11 mouse cellular contexts compared by ENCODE assay signal in the genomic region with DNA sequence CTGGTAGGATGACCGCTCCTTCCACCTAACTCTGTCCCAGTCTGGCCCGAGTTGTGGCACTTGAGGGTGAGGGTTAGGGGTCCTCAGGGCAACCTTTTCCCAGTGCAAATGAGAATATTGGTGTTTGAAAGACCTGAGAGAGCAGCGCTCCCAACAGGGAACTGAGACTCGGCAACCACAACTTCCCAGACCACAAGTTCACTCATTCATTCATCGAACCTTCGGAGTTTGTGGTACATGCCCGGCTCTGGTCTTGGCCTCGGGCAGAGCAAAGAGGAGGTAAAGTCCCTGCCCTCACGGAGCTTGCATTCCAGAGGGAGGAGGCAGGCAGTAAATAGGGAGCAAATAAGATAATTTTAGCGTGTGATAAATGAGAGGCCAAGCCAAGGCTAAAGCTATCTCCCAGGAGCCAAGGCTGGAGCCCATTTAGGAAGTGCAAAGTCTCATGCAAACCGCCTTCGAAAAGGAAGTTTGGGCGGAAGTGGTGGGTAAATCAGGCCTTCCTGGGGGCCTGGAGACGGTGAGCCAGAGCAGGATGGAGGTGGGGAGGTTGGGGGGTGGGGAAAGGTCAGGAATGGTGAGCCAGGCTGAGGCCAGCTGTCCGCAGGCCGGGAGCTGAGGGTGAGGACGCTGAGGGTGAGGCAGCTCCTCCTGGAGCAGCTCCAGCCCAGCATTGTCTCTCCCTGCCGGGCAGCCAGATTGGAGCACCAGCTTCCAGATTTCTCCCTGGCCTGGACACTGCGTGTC. TPM values are rescaled to one million over a fixed set of nuclear protein-coding genes. Genes with fewer than 3 reads are reported as not detected.
DNase-seq lines count a peak whose midpoint lies in the region; ATAC-seq and TF ChIP-seq lines count a peak whose summit lies in the region.
"Had no signal": no experiment of that assay in that cellular context is flagged by ENCODE, and none has a peak within 500 bp of the region (broad histone marks: within the 10 kb centered on the region; RNA-seq: fewer than 3 reads in every experiment).

No protein-coding gene starts in this region.

- no peak for TF ChIP-seq EP300 in heart, adult 2 months (IDR thresholded peaks at IDR 0.05; ENCODE audit: insufficient read depth, low read depth, low read length)
- TF ChIP-seq EP300 in liver, postnatal 0 days (IDR thresholded peaks at IDR 0.05; ENCODE audit: low read depth), result no peak

- TF ChIP-seq CTCF in heart, adult 2 months (IDR thresholded peaks at IDR 0.05), result no peak
- no peak for TF ChIP-seq CTCF in liver, postnatal 0 days (IDR thresholded peaks at IDR 0.05; ENCODE audit: low read depth)

- H3K4me3 ChIP-seq in heart, adult 2 months, result no peak overlapping the region
- H3K4me3 ChIP-seq in liver, postnatal 0 days (ENCODE audit: low read depth, low read length), result no peak overlapping the region
- no peak overlapping the region for H3K4me3 ChIP-seq in embryonic facial prominence, embryonic 10.5 days
- H3K4me3 ChIP-seq: midbrain, embryonic 13.5 days had no signal

- no peaks in the 10 kb centered on the region for H3K9me3 ChIP-seq in liver, postnatal 0 days (ENCODE audit: low read length)
- no peaks in the 10 kb centered on the region for H3K9me3 ChIP-seq in embryonic facial prominence, embryonic 10.5 days
- H3K9me3 ChIP-seq: midbrain, embryonic 13.5 days had no signal

- peak in 1 of 2 experiments; percentile 43 for DNase-seq in heart, adult 2 months
- DNase-seq in heart, adult 9 months (ENCODE audit: low spot score in 2 of 2), result no peak
- peak; percentile 16 for DNase-seq in T-cell, adult 2 months (ENCODE audit: low spot score)
- peak; percentile 70 for DNase-seq in cerebellum, adult 9-10 months
- no peak for DNase-seq in liver, postnatal 0 days
- DNase-seq in layer of hippocampus, adult 18-20 months (ENCODE audit: low spot score in 2 of 2), result no peak
- no peak for DNase-seq in embryonic facial prominence, embryonic 10.5 days (ENCODE audit: low spot score)
- DNase-seq: layer of hippocampus, adult 9-11 months had no signal

- H3K27ac ChIP-seq in heart, adult 2 months, result 0 out of 2 replicates have a peak overlapping the region, but pooled peaks have one; percentile 9
- no peak overlapping the region for H3K27ac ChIP-seq in liver, postnatal 0 days (ENCODE audit: low read depth)
- H3K27ac ChIP-seq in embryonic facial prominence, embryonic 10.5 days (replicated peaks), result no peak overlapping the region
- H3K27ac ChIP-seq: midbrain, embryonic 13.5 days had no signal

- ATAC-seq in liver, postnatal 0 days, result no peak
- no peak for ATAC-seq in erythroid progenitor cell, adult 5-6 weeks (replicated peaks; ENCODE audit: low FRiP score, poor library complexity, severe bottlenecking)
- ATAC-seq: midbrain, embryonic 13.5 days had no signal

- H3K4me1 ChIP-seq in heart, adult 2 months (ENCODE audit: control insufficient read depth, insufficient read depth, low read length), result peaks cover 4% of the 10 kb centered on the region; the same call in 1 of the 2 replicates
- peaks cover 6% of the 10 kb centered on the region for H3K4me1 ChIP-seq in liver, postnatal 0 days (ENCODE audit: insufficient read depth)
- peaks cover 14% of the 10 kb centered on the region for H3K4me1 ChIP-seq in embryonic facial prominence, embryonic 10.5 days
- H3K4me1 ChIP-seq: midbrain, embryonic 13.5 days had no signal

- no peaks in the 10 kb centered on the region for H3K79me2 ChIP-seq in heart, adult 2 months (replicated peaks; ENCODE audit: control insufficient read depth, insufficient read depth, low read length)

- H3K36me3 ChIP-seq in heart, adult 2 months (ENCODE audit: control insufficient read depth, insufficient read depth, low read length), result no peaks in the 10 kb centered on the region
- H3K36me3 ChIP-seq in liver, postnatal 0 days (replicated peaks; ENCODE audit: insufficient read depth, low read length), result no peaks in the 10 kb centered on the region
- H3K36me3 ChIP-seq in embryonic facial prominence, embryonic 10.5 days (replicated peaks), result no peaks in the 10 kb centered on the region
- H3K36me3 ChIP-seq: midbrain, embryonic 13.5 days had no signal

- TF ChIP-seq POLR2A in heart, adult 2 months (IDR thresholded peaks at IDR 0.05; ENCODE audit: insufficient read depth, low read depth, low read length), result no peak

- intact Hi-C loops in heart, adult 2 months (cut with DNase I), result no loop called here

- H3K9ac ChIP-seq in heart, adult 2 months (ENCODE audit: low read depth, low read length), result no peak overlapping the region
- H3K9ac ChIP-seq in liver, postnatal 0 days (replicated peaks), result no peak overlapping the region
- H3K9ac ChIP-seq: midbrain, embryonic 13.5 days had no signal

- no peaks in the 10 kb centered on the region for H3K27me3 ChIP-seq in heart, adult 2 months (ENCODE audit: control insufficient read depth, insufficient read depth, low read length)
- no peaks in the 10 kb centered on the region for H3K27me3 ChIP-seq in liver, postnatal 0 days (ENCODE audit: insufficient read depth, low read length)
- no peaks in the 10 kb centered on the region for H3K27me3 ChIP-seq in embryonic facial prominence, embryonic 10.5 days (replicated peaks; ENCODE audit: low read depth, poor library complexity, severe bottlenecking)
- H3K27me3 ChIP-seq: midbrain, embryonic 13.5 days had no signal

- 32% methylated on average over 19 of the region's 19 CpGs for WGBS in heart, adult 2 months
- 28% methylated on average over 19 of the region's 19 CpGs for WGBS in liver, postnatal 0 days (ENCODE audit: insufficient replicate concordance)
- 68% methylated on average over 19 of the region's 19 CpGs for WGBS in embryonic facial prominence, embryonic 10.5 days

- H3K4me2 ChIP-seq in liver, postnatal 0 days (ENCODE audit: low read depth, low read length), result peak overlapping the region; percentile 20
- H3K4me2 ChIP-seq: midbrain, embryonic 13.5 days had no signal

RNA-seq across cellular contexts. Expression of gene Scn4a, which starts 2.5 kb away (rescaled TPM):
- 10 to 100 TPM; 22.1 to 22.8 TPM for total RNA-seq in heart, adult 2 months (2021)
- 11.9 and 20.7 TPM in 2 replicates for polyA plus RNA-seq in heart, adult 2 months (2012; rRNA removed)
- polyA plus RNA-seq in liver, postnatal 0 days (2015; fragmentation: Nextera tagmentation; extraction: Ambion mirVana), result 0.04 and 0.06 TPM in 2 replicates
- total RNA-seq in layer of hippocampus, adult 18-20 months (2021), result under 1 TPM in 1 of 2 experiments, not detected in 1; 0.05 TPM
- total RNA-seq in erythroid progenitor cell, adult 5-6 weeks (2015; ENCODE audit: low replicate concordance), result 0.84 TPM in 1 of 2 replicates, not detected in the other
- total RNA-seq in erythroid progenitor cell, adult 5-6 weeks (2017; ENCODE audit: low replicate concordance), result 0.39 TPM in 1 of 2 replicates, not detected in the other
- polyA plus RNA-seq in embryonic facial prominence, embryonic 10.5 days (2016; fragmentation: Nextera tagmentation; extraction: Ambion mirVana), result 0.04 and 0.10 TPM in 2 replicates
- total RNA-seq: hematopoietic stem cell, adult 5-6 weeks had no signal

RNA-seq across cellular contexts. Expression of gene Prr29, which starts 9.7 kb away (rescaled TPM):
- total RNA-seq in heart, adult 2 months (2021), result under 1 TPM; 0.37 to 0.48 TPM
- polyA plus RNA-seq in heart, adult 2 months (2012; rRNA removed), result 7.9 and 10.4 TPM in 2 replicates
- not detected in 2 replicates for polyA plus RNA-seq in liver, postnatal 0 days (2015; fragmentation: Nextera tagmentation; extraction: Ambion mirVana)
- not detected for total RNA-seq in layer of hippocampus, adult 18-20 months (2021)
- not detected in 2 replicates for total RNA-seq in erythroid progenitor cell, adult 5-6 weeks (2015; ENCODE audit: low replicate concordance)
- not detected in 2 replicates for total RNA-seq in erythroid progenitor cell, adult 5-6 weeks (2017; ENCODE audit: low replicate concordance)
- polyA plus RNA-seq in embryonic facial prominence, embryonic 10.5 days (2016; fragmentation: Nextera tagmentation; extraction: Ambion mirVana), result not detected in 2 replicates
- total RNA-seq: hematopoietic stem cell, adult 5-6 weeks had no signal
- polyA plus RNA-seq: midbrain, embryonic 13.5 days had no signal

RNA-seq across cellular contexts. Expression of gene Icam2, which starts 32.3 kb away (rescaled TPM):
- 10 to 100 TPM; 22.0 to 22.4 TPM for total RNA-seq in heart, adult 2 months (2021)
- 46.8 and 60.4 TPM in 2 replicates for polyA plus RNA-seq in heart, adult 2 months (2012; rRNA removed)
- polyA plus RNA-seq in liver, postnatal 0 days (2015; fragmentation: Nextera tagmentation; extraction: Ambion mirVana), result 11.4 and 12.6 TPM in 2 replicates
- 1 to 10 TPM; 2.4 to 3.1 TPM for total RNA-seq in layer of hippocampus, adult 18-20 months (2021)
- total RNA-seq in erythroid progenitor cell, adult 5-6 weeks (2015; ENCODE audit: low replicate concordance), result 23.9 TPM in 1 of 2 replicates, not detected in the other
- total RNA-seq in erythroid progenitor cell, adult 5-6 weeks (2017; ENCODE audit: low replicate concordance), result 9.5 and 15.1 TPM in 2 replicates
- polyA plus RNA-seq in embryonic facial prominence, embryonic 10.5 days (2016; fragmentation: Nextera tagmentation; extraction: Ambion mirVana), result 16.9 and 20.6 TPM in 2 replicates

RNA-seq across cellular contexts. Expression of gene Cd79b, which starts 41.0 kb away (rescaled TPM):
- 1 to 10 TPM; 1.7 to 3.0 TPM for total RNA-seq in heart, adult 2 months (2021)
- polyA plus RNA-seq in heart, adult 2 months (2012; rRNA removed), result 3.4 and 10.1 TPM in 2 replicates
- polyA plus RNA-seq in liver, postnatal 0 days (2015; fragmentation: Nextera tagmentation; extraction: Ambion mirVana), result 34.8 and 36.0 TPM in 2 replicates
- not detected for total RNA-seq in layer of hippocampus, adult 18-20 months (2021)
- 110 and 129 TPM in 2 replicates for total RNA-seq in erythroid progenitor cell, adult 5-6 weeks (2015; ENCODE audit: low replicate concordance)
- 29.3 and 46.0 TPM in 2 replicates for total RNA-seq in erythroid progenitor cell, adult 5-6 weeks (2017; ENCODE audit: low replicate concordance)
- 0.91 and 1.7 TPM in 2 replicates for polyA plus RNA-seq in embryonic facial prominence, embryonic 10.5 days (2016; fragmentation: Nextera tagmentation; extraction: Ambion mirVana)

RNA-seq across cellular contexts. Expression of gene Gh, which starts 53.9 kb away (rescaled TPM):
- total RNA-seq in heart, adult 2 months (2021), result not detected
- not detected in 2 replicates for polyA plus RNA-seq in heart, adult 2 months (2012; rRNA removed)
- polyA plus RNA-seq in liver, postnatal 0 days (2015; fragmentation: Nextera tagmentation; extraction: Ambion mirVana), result 0.13 and 0.21 TPM in 2 replicates
- not detected for total RNA-seq in layer of hippocampus, adult 18-20 months (2021)
- total RNA-seq in erythroid progenitor cell, adult 5-6 weeks (2015; ENCODE audit: low replicate concordance), result not detected in 2 replicates
- total RNA-seq in erythroid progenitor cell, adult 5-6 weeks (2017; ENCODE audit: low replicate concordance), result 2.7 TPM in 1 of 2 replicates, not detected in the other
- polyA plus RNA-seq in embryonic facial prominence, embryonic 10.5 days (2016; fragmentation: Nextera tagmentation; extraction: Ambion mirVana), result not detected in 2 replicates
- total RNA-seq: hematopoietic stem cell, adult 5-6 weeks had no signal
- polyA plus RNA-seq: midbrain, embryonic 13.5 days had no signal

Comparison
In these comparisons a context has a peak if more than half of its experiments do, and no peak if none do; other contexts are left out.
1. DNase-seq: peak in T-cell, adult 2 months (single experiment) and cerebellum, adult 9-10 months (single experiment); none in heart, adult 9 months (0 of 2), liver, postnatal 0 days (single experiment), layer of hippocampus, adult 18-20 months (0 of 2) and embryonic facial prominence, embryonic 10.5 days (single experiment).
2. RNA of gene Scn4a, which starts 2.5 kb away (total RNA-seq): 22.1 to 22.8 TPM in heart, adult 2 months; 0.39 to 0.84 TPM in erythroid progenitor cell, adult 5-6 weeks and 0.05 TPM in layer of hippocampus, adult 18-20 months; every median in the first group is over 10 times any median in the second.